Mouse (Mus musculus) layer of hippocampus, adult 9-10 months (tissue): Measurements from ENCODE around the gene H2afv.
"Not testable (repeated sequence)": the region's sequence is repeated elsewhere in the genome, so short reads cannot be mapped to it uniquely, and the experiment has no call there.

Experiments used
- DNase-seq: peaks from one replicate; pipeline ENCODE4 v3.0.0; 2022; ENCODE audit warnings: low spot score

Gene H2afv

GRCm38 (mm10) chr11:6415551-6416404 is 28.5 kb downstream of the H2afv start:
- peak; percentile 99 for DNase-seq

GRCm38 (mm10) chr11:6414751-6415550 is 29.3 kb downstream of the H2afv start, which contains the start of gene Ppia:
TSS of gene Ppia (plus strand) at chr11:6415443.
- no peak for DNase-seq

- DNase-seq: no peak
Measured at GRCm38 (mm10) chr11:6413264-6413663, 31.0 kb downstream of the H2afv start.

- DNase-seq: peak; percentile 75
Measured at GRCm38 (mm10) chr11:6411684-6412083, 32.6 kb downstream of the H2afv start.

GRCm38 (mm10) chr11:6410755-6411154 is 33.5 kb downstream of the H2afv start:
- DNase-seq: not testable (repeated sequence)

GRCm38 (mm10) chr11:6410050-6410602 is 34.1 kb downstream of the H2afv start:
- DNase-seq: no peak

GRCm38 (mm10) chr11:6407162-6407621 is 37.1 kb downstream of the H2afv start:
- DNase-seq: no peak

GRCm38 (mm10) chr11:6406251-6407161 is 37.7 kb downstream of the H2afv start:
- DNase-seq: no peak

GRCm38 (mm10) chr11:6405591-6406081 is 38.6 kb downstream of the H2afv start:
- DNase-seq: no peak

- DNase-seq: no peak
Measured at GRCm38 (mm10) chr11:6404699-6405566, 39.3 kb downstream of the H2afv start.

- DNase-seq: no peak
Measured at GRCm38 (mm10) chr11:6403830-6404405, 40.3 kb downstream of the H2afv start.

GRCm38 (mm10) chr11:6402515-6403510 is 41.4 kb downstream of the H2afv start:
- no peak for DNase-seq

- DNase-seq: no peak
Measured at GRCm38 (mm10) chr11:6398141-6398540, 46.1 kb downstream of the H2afv start.

GRCm38 (mm10) chr11:6395565-6395964 is 48.7 kb downstream of the H2afv start:
- DNase-seq: no peak

GRCm38 (mm10) chr11:6393866-6394265 is 50.4 kb downstream of the H2afv start:
- no peak for DNase-seq

- no peak for DNase-seq
Measured at GRCm38 (mm10) chr11:6392857-6393256, 51.4 kb downstream of the H2afv start.

- DNase-seq: no peak
Measured at GRCm38 (mm10) chr11:6391516-6392276, 52.5 kb downstream of the H2afv start.
